Mouse (Mus musculus): ENCODE measurements at regions not wholly inside any gene's neighbourhood (a gene's known extent, or its start where the extent isn't known, plus 50 kb on each side); places are given as distances from the start of the nearest gene placed in this dataset.

GRCm38 (mm10) chr5:146652874-146653273, 67.8 kb upstream of the Gpr12 start:
- no peak for TF ChIP-seq POLR2A (IDR thresholded peaks at IDR 0.05; ENCODE audit: borderline replicate concordance, control insufficient read depth, low read depth, low read length)
- no peak for TF ChIP-seq CTCF (IDR thresholded peaks at IDR 0.05; ENCODE audit: control insufficient read depth, insufficient read depth, low read length)

All from bone marrow, adult 2 months (tissue).